Mouse (Mus musculus): ENCODE measurements around the gene Auh. TPM values are rescaled to one million over a fixed set of nuclear protein-coding genes. Genes with fewer than 3 reads are reported as not detected.
A peak's percentile ranks its signal among the peaks of the same experiment; 100 is the strongest.

Auh gene
- polyA plus RNA-seq, 1 experiment from 2014 or later: 35.2 TPM

DNA sequence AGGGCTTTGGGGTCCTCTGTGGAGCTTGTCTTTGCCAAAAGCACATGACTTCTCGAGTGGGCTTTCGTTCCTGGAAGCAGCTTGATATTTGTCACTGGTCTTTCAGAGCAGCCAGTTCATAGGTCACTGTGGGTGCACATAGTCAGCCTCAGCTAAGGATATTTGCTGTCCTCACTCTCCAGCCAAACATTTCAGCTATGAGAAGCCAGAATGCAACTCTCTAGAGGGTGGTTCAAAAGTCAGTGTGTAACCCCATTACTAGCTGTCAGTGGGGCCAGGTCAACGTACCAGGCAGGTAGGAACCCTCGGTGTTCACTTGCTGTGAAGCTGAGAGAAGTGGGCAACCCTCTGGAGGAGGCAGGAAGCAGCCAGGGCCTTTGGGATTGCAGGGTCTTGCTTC, 109.6 kb downstream of the Auh start:
- 70% methylated on average over 4 of the region's 4 CpGs for WGBS

GRCm38 (mm10) chr13:52818760-52819159, 110.7 kb downstream of the Auh start:
- no peak overlapping the region for H3K4me3 ChIP-seq (ENCODE audit: low read depth, low read length)
- WGBS: 28% methylated on average over 3 of the region's 3 CpGs
- H3K4me1 ChIP-seq (ENCODE audit: control insufficient read depth, insufficient read depth, low read length): peaks cover 36% of the 10 kb centered on the region
- ATAC-seq (ENCODE audit: low read depth): no peak
- no peaks in the 10 kb centered on the region for H3K9me3 ChIP-seq (ENCODE audit: control insufficient read depth, low read length)
- H3K4me2 ChIP-seq (ENCODE audit: low read depth, low read length): no peak overlapping the region
- no peak overlapping the region for H3K9ac ChIP-seq (ENCODE audit: low read depth, low read length)
- H3K36me3 ChIP-seq (ENCODE audit: control insufficient read depth, insufficient read depth, low read length): no peaks in the 10 kb centered on the region
- H3K27me3 ChIP-seq (replicated peaks; ENCODE audit: control insufficient read depth, insufficient read depth, low read length): no peaks in the 10 kb centered on the region
- H3K27ac ChIP-seq (replicated peaks; ENCODE audit: low read depth, low read length): peak overlapping the region; percentile 36; the same call in 1 of the 2 replicates
- peak; percentile 54 for DNase-seq (ENCODE audit: low spot score)

More for the DNA sequence above, 109.6 kb downstream of the Auh start:
- Histone ChIP-seq H3K4me2 (ENCODE audit: low read depth, low read length) (no peak overlapping the region), H3K4me1 (ENCODE audit: control insufficient read depth, insufficient read depth, low read length) (peaks cover 36% of the 10 kb centered on the region), H3K36me3 (ENCODE audit: control insufficient read depth, insufficient read depth, low read length) (no peaks in the 10 kb centered on the region), H3K27me3 (replicated peaks; ENCODE audit: control insufficient read depth, insufficient read depth, low read length) (no peaks in the 10 kb centered on the region), H3K9me3 (ENCODE audit: control insufficient read depth, low read length) (no peaks in the 10 kb centered on the region), H3K4me3 (ENCODE audit: low read depth, low read length) (no peak overlapping the region), H3K9ac (ENCODE audit: low read depth, low read length) (no peak overlapping the region), H3K27ac (replicated peaks; ENCODE audit: low read depth, low read length) (no peak overlapping the region)
- no peak for DNase-seq (ENCODE audit: low spot score)
- no peak for ATAC-seq (ENCODE audit: low read depth)

DNA sequence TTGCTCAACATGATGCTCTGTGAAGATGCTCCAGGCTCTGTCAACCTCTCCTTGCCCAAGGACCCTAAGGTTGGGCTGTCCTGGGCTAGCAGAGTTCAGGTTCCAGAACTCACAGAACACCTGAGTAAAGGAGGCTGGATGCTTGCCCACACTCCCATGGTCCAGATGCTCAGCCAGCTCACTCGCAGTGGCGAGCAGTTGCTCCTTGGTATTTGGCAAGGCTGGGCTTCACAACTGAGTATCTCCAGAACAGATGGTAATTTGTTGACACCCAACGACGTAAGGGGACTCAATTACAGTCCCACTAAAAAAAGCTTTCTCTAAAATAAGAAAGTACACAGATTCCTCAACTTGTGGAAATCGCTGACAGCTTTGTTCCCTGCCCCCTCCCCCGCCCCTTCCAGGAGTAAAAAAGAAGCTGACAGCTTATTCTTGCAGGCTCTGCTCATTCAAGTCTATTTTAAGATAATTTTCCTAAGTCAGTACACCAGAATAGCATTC, 111.4 kb downstream of the Auh start:
- DNase-seq (ENCODE audit: low spot score) (peak; percentile 43), ATAC-seq (ENCODE audit: low read depth) (no peak)
- Histone ChIP-seq H3K9me3 (ENCODE audit: control insufficient read depth, low read length) (no peaks in the 10 kb centered on the region), H3K27me3 (replicated peaks; ENCODE audit: control insufficient read depth, insufficient read depth, low read length) (no peaks in the 10 kb centered on the region), H3K4me1 (ENCODE audit: control insufficient read depth, insufficient read depth, low read length) (peaks cover 35% of the 10 kb centered on the region), H3K27ac (replicated peaks; ENCODE audit: low read depth, low read length) (no peak overlapping the region; the same call in 1 of the 2 replicates), H3K36me3 (ENCODE audit: control insufficient read depth, insufficient read depth, low read length) (no peaks in the 10 kb centered on the region), H3K9ac (ENCODE audit: low read depth, low read length) (no peak overlapping the region), H3K4me2 (ENCODE audit: low read depth, low read length) (no peak overlapping the region), H3K4me3 (ENCODE audit: low read depth, low read length) (no peak overlapping the region)
- 28% methylated on average over 6 of the region's 6 CpGs for WGBS

- no peak overlapping the region for H3K4me3 ChIP-seq (ENCODE audit: low read depth, low read length)
- no peaks in the 10 kb centered on the region for H3K9me3 ChIP-seq (ENCODE audit: control insufficient read depth, low read length)
- WGBS: 67% methylated on average over 3 of the region's 3 CpGs
- no peak for DNase-seq (ENCODE audit: low spot score)
- H3K4me1 ChIP-seq (ENCODE audit: control insufficient read depth, insufficient read depth, low read length): peaks cover 10% of the 10 kb centered on the region; the same call in 1 of the 2 replicates
- no peak overlapping the region for H3K9ac ChIP-seq (ENCODE audit: low read depth, low read length)
- ATAC-seq (ENCODE audit: low read depth): no peak
- H3K27ac ChIP-seq (replicated peaks; ENCODE audit: low read depth, low read length): no peak overlapping the region
- no peaks in the 10 kb centered on the region for H3K27me3 ChIP-seq (replicated peaks; ENCODE audit: control insufficient read depth, insufficient read depth, low read length)
- no peaks in the 10 kb centered on the region for H3K36me3 ChIP-seq (ENCODE audit: control insufficient read depth, insufficient read depth, low read length)
- no peak overlapping the region for H3K4me2 ChIP-seq (ENCODE audit: low read depth, low read length)
Measured at GRCm38 (mm10) chr13:52813750-52814149, 115.7 kb downstream of the Auh start.

DNA sequence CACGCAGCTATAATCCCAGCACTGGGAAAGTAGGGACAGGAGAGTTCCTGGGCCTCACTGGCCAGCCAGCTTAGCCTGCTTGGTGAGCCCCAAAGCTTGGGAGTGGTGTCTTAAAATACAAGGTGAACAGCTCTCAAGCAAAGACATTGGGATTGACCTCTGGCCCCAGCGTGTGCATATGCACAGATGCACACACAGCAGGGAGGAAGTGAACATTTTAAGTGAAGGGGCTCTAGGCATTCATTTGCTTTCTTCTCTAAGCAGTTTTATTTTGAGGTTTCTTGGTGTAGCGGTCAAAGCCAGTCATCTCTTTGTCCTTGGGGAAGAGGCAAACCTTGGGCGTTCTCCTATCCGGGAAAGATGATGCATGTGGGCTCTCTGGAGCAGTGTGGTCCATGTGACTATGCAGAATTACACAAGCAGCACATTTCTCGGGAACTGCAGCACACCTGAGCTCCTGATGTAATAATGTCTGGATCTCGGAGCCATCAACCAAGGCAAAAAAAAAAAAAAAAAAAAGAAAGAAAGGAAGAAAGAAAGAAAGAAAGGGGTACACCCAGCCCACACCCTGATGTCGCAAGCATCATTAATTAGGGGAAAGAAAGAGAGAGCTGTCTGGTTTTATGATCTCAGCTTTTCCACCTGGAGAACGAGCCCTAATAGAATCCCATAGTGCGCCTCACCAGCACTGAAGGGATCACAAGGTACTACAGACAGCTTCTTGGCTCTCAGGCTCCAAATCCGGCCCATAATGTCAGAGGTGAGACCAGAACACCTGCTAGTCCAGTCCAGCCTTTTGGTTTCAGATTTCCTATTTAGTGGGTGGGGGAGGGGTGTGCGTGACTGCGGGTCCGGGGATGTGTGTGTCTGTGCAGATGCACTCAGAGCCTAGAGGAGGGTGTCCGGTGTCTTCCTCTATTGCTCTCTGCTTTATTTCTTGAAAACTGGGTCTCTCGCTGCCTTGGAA, 116.6 kb downstream of the Auh start:
- DNase-seq (ENCODE audit: low spot score): no peak
- Histone ChIP-seq H3K9me3 (ENCODE audit: control insufficient read depth, low read length) (no peaks in the 10 kb centered on the region), H3K4me1 (ENCODE audit: control insufficient read depth, insufficient read depth, low read length) (0 out of 2 replicates have a peak, but pooled peaks cover under 1% of the 10 kb centered on the region), H3K4me2 (ENCODE audit: low read depth, low read length) (no peak overlapping the region), H3K36me3 (ENCODE audit: control insufficient read depth, insufficient read depth, low read length) (no peaks in the 10 kb centered on the region), H3K27me3 (replicated peaks; ENCODE audit: control insufficient read depth, insufficient read depth, low read length) (no peaks in the 10 kb centered on the region), H3K9ac (ENCODE audit: low read depth, low read length) (no peak overlapping the region), H3K27ac (replicated peaks; ENCODE audit: low read depth, low read length) (no peak overlapping the region), H3K4me3 (ENCODE audit: low read depth, low read length) (no peak overlapping the region)
- WGBS: 65% methylated on average over 16 of the region's 16 CpGs
- ATAC-seq (ENCODE audit: low read depth): no peak

GRCm38 (mm10) chr13:52807722-52808121, 121.8 kb downstream of the Auh start:
- DNase-seq (ENCODE audit: low spot score) (no peak), ATAC-seq (ENCODE audit: low read depth) (no peak)
- Histone ChIP-seq H3K4me2 (ENCODE audit: low read depth, low read length) (no peak overlapping the region), H3K9me3 (ENCODE audit: control insufficient read depth, low read length) (no peaks in the 10 kb centered on the region), H3K27me3 (replicated peaks; ENCODE audit: control insufficient read depth, insufficient read depth, low read length) (no peaks in the 10 kb centered on the region), H3K4me3 (ENCODE audit: low read depth, low read length) (no peak overlapping the region), H3K4me1 (ENCODE audit: control insufficient read depth, insufficient read depth, low read length) (peaks cover 17% of the 10 kb centered on the region), H3K27ac (replicated peaks; ENCODE audit: low read depth, low read length) (no peak overlapping the region), H3K36me3 (ENCODE audit: control insufficient read depth, insufficient read depth, low read length) (no peaks in the 10 kb centered on the region), H3K9ac (ENCODE audit: low read depth, low read length) (no peak overlapping the region)
- WGBS: 94% methylated on average over 11 of the region's 11 CpGs

DNA sequence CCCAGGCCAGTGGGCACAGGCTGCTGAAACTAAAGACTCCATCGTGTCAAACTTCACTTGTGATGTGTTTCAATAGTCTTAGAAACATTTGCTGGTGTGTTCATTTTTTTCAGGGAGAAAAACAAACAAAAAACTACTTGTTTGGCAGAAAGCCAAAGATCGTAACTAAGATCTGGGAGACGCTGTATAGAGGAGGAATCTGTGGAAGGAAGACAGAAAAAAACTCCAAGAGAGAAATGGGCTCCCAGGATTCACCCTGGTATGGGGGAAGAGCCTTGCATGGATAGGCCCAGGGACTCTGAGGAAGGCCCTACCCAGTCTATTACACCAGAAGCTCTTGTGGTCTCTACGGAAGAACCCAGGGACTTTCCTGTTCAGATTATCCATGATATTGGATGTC, 123.5 kb downstream of the Auh start:
- H3K4me3 ChIP-seq (ENCODE audit: low read depth, low read length): no peak overlapping the region
- H3K9ac ChIP-seq (ENCODE audit: low read depth, low read length): no peak overlapping the region
- H3K36me3 ChIP-seq (ENCODE audit: control insufficient read depth, insufficient read depth, low read length): no peaks in the 10 kb centered on the region
- H3K27ac ChIP-seq (replicated peaks; ENCODE audit: low read depth, low read length): no peak overlapping the region
- WGBS: 29% methylated on average over 4 of the region's 4 CpGs
- H3K4me1 ChIP-seq (ENCODE audit: control insufficient read depth, insufficient read depth, low read length): peaks cover 17% of the 10 kb centered on the region
- no peak for ATAC-seq (ENCODE audit: low read depth)
- no peaks in the 10 kb centered on the region for H3K9me3 ChIP-seq (ENCODE audit: control insufficient read depth, low read length)
- DNase-seq (ENCODE audit: low spot score): no peak
- H3K4me2 ChIP-seq (ENCODE audit: low read depth, low read length): no peak overlapping the region
- H3K27me3 ChIP-seq (replicated peaks; ENCODE audit: control insufficient read depth, insufficient read depth, low read length): no peaks in the 10 kb centered on the region

GRCm38 (mm10) chr13:52805581-52805980, 123.9 kb downstream of the Auh start:
- H3K4me1 ChIP-seq (ENCODE audit: control insufficient read depth, insufficient read depth, low read length): peaks cover 17% of the 10 kb centered on the region
- ATAC-seq (ENCODE audit: low read depth): no peak
- no peak overlapping the region for H3K27ac ChIP-seq (replicated peaks; ENCODE audit: low read depth, low read length)
- DNase-seq (ENCODE audit: low spot score): peak; percentile 27
- no peak overlapping the region for H3K9ac ChIP-seq (ENCODE audit: low read depth, low read length)
- no peak overlapping the region for H3K4me3 ChIP-seq (ENCODE audit: low read depth, low read length)
- WGBS: 39% methylated on average over 6 of the region's 6 CpGs
- no peaks in the 10 kb centered on the region for H3K27me3 ChIP-seq (replicated peaks; ENCODE audit: control insufficient read depth, insufficient read depth, low read length)
- no peak overlapping the region for H3K4me2 ChIP-seq (ENCODE audit: low read depth, low read length)
- no peaks in the 10 kb centered on the region for H3K36me3 ChIP-seq (ENCODE audit: control insufficient read depth, insufficient read depth, low read length)
- H3K9me3 ChIP-seq (ENCODE audit: control insufficient read depth, low read length): no peaks in the 10 kb centered on the region
